In genomic region chr2:52570171-52570570, GRCm38 (mm10) we compare ENCODE assay signal across 15 mouse cellular contexts.
DNase-seq lines count a peak whose midpoint lies in the region; ATAC-seq lines count a peak whose summit lies in the region.
"Had no signal": no experiment of that assay in that cellular context is flagged by ENCODE, and none has a peak within 500 bp of the region (broad histone marks: within the 10 kb centered on the region; RNA-seq: fewer than 3 reads in every experiment).

No protein-coding gene starts in this region.

- no peaks in the 10 kb centered on the region for H3K27me3 ChIP-seq in heart, embryonic 11.5 days (ENCODE audit: control insufficient read depth, insufficient read depth, low read length)
- no peaks in the 10 kb centered on the region for H3K27me3 ChIP-seq in liver, embryonic 12.5 days (replicated peaks)
- H3K27me3 ChIP-seq in kidney, embryonic 14.5 days (ENCODE audit: control insufficient read depth, insufficient read depth, low read length): no peaks in the 10 kb centered on the region
- H3K27me3 ChIP-seq: embryonic facial prominence, embryonic 13.5 days; hindbrain, embryonic 15.5 days; megakaryocyte, embryonic 14.5 days had no signal

- no peak overlapping the region for H3K9ac ChIP-seq in heart, embryonic 11.5 days (ENCODE audit: low read depth, low read length)
- H3K9ac ChIP-seq in liver, embryonic 12.5 days: no peak overlapping the region
- H3K9ac ChIP-seq in kidney, embryonic 14.5 days (ENCODE audit: low read depth, low read length): no peak overlapping the region
- H3K9ac ChIP-seq: embryonic facial prominence, embryonic 13.5 days; hindbrain, embryonic 15.5 days had no signal

- 77% methylated on average over 11 of the region's 11 CpGs for WGBS in heart, embryonic 11.5 days (ENCODE audit: insufficient replicate concordance)
- 29% methylated on average over 11 of the region's 11 CpGs for WGBS in liver, embryonic 12.5 days (ENCODE audit: insufficient replicate concordance)
- 81% methylated on average over 11 of the region's 11 CpGs for WGBS in kidney, embryonic 14.5 days

- no peak overlapping the region for H3K4me2 ChIP-seq in heart, embryonic 11.5 days
- H3K4me2 ChIP-seq in liver, embryonic 12.5 days: peak overlapping the region; percentile 61
- no peak overlapping the region for H3K4me2 ChIP-seq in kidney, embryonic 14.5 days (replicated peaks; ENCODE audit: low read depth, low read length)
- H3K4me2 ChIP-seq: embryonic facial prominence, embryonic 13.5 days; hindbrain, embryonic 15.5 days had no signal

- no peak for DNase-seq in heart, postnatal 14 days
- peak; percentile 51 for DNase-seq in CD4-positive helper T cell, adult 2 months (ENCODE audit: low read depth, low spot score)
- no peak for DNase-seq in kidney, adult 11 months
- DNase-seq: adrenal gland, postnatal 36 days; lung, adult 18-20 months had no signal

- H3K36me3 ChIP-seq in heart, embryonic 11.5 days (ENCODE audit: control insufficient read depth, insufficient read depth, low read length): no peaks in the 10 kb centered on the region
- H3K36me3 ChIP-seq in liver, embryonic 12.5 days: no peaks in the 10 kb centered on the region
- no peaks in the 10 kb centered on the region for H3K36me3 ChIP-seq in kidney, embryonic 14.5 days (ENCODE audit: control insufficient read depth, insufficient read depth, low read length)
- H3K36me3 ChIP-seq: embryonic facial prominence, embryonic 13.5 days; forebrain, embryonic 10.5 days; G1E; hindbrain, embryonic 15.5 days had no signal

- no peaks in the 10 kb centered on the region for H3K9me3 ChIP-seq in heart, embryonic 11.5 days (replicated peaks; ENCODE audit: control insufficient read depth, low read length)
- H3K9me3 ChIP-seq in liver, embryonic 12.5 days (replicated peaks): no peaks in the 10 kb centered on the region
- no peaks in the 10 kb centered on the region for H3K9me3 ChIP-seq in kidney, embryonic 14.5 days (ENCODE audit: control insufficient read depth, low read length)
- H3K9me3 ChIP-seq: embryonic facial prominence, embryonic 13.5 days; forebrain, embryonic 10.5 days; G1E; hindbrain, embryonic 15.5 days; megakaryocyte, embryonic 14.5 days had no signal

- ATAC-seq in heart, embryonic 11.5 days (replicated peaks; ENCODE audit: insufficient number of reproducible peaks, low FRiP score, low TSS enrichment): no peak
- no peak for ATAC-seq in liver, embryonic 12.5 days
- ATAC-seq in neutrophil, adult 5-6 weeks (ENCODE audit: extremely low read depth, insufficient number of reproducible peaks, low FRiP score, poor library complexity, severe bottlenecking): 0 out of 2 replicates have a peak, but pooled peaks have one; percentile 25
- no peak for ATAC-seq in megakaryocyte-erythroid progenitor cell, adult 5-6 weeks (replicated peaks; ENCODE audit: low FRiP score, low TSS enrichment, poor library complexity, severe bottlenecking)
- ATAC-seq in kidney, embryonic 14.5 days (ENCODE audit: low FRiP score, low TSS enrichment): no peak

- peaks cover 19% of the 10 kb centered on the region for H3K4me1 ChIP-seq in heart, embryonic 11.5 days (ENCODE audit: control insufficient read depth, insufficient read depth, low read length)
- H3K4me1 ChIP-seq in liver, embryonic 12.5 days: peaks cover 47% of the 10 kb centered on the region
- no peaks in the 10 kb centered on the region for H3K4me1 ChIP-seq in kidney, embryonic 14.5 days (ENCODE audit: control insufficient read depth, insufficient read depth, low read length)
- H3K4me1 ChIP-seq: embryonic facial prominence, embryonic 13.5 days; hindbrain, embryonic 15.5 days had no signal

- H3K27ac ChIP-seq in heart, embryonic 11.5 days (ENCODE audit: low read depth, low read length): peak overlapping the region; percentile 69
- no peak overlapping the region for H3K27ac ChIP-seq in liver, embryonic 12.5 days
- no peak overlapping the region for H3K27ac ChIP-seq in kidney, embryonic 14.5 days (ENCODE audit: low read depth, low read length)
- H3K27ac ChIP-seq: embryonic facial prominence, embryonic 13.5 days; forebrain, embryonic 10.5 days; hindbrain, embryonic 15.5 days had no signal

- intact Hi-C loops in heart, postnatal 14 days (cut with DNase I): no loop called here

- no peak overlapping the region for H3K4me3 ChIP-seq in heart, embryonic 11.5 days (ENCODE audit: low read depth, low read length)
- no peak overlapping the region for H3K4me3 ChIP-seq in liver, embryonic 12.5 days
- H3K4me3 ChIP-seq in kidney, embryonic 14.5 days (ENCODE audit: low read length): no peak overlapping the region
- H3K4me3 ChIP-seq: embryonic facial prominence, embryonic 13.5 days; forebrain, embryonic 10.5 days; hindbrain, embryonic 15.5 days; megakaryocyte, embryonic 14.5 days had no signal
